Mouse (Mus musculus) frontal cortex, adult 2 months (tissue): Measurements from ENCODE around the gene Golga4. TPM values are rescaled to one million over a fixed set of nuclear protein-coding genes. Genes with fewer than 3 reads are reported as not detected.

Experiments
- DNase-seq, 2 experiments: peaks; one replicate each; pipeline ENCODE4 v3.0.0; 2022; ENCODE audit warnings: low spot score in 1 of 2; ENCODE audit errors: extremely low spot score in 1 of 2
- polyA plus RNA-seq: library from polyadenylated mRNA; depleted of rRNA; stranded (reverse); fragments of >200 nt; gene quantifications from 2 replicates; pipeline ENCODE4 v1.2.3, GENCODE M21; 2012

Golga4 gene
- polyA plus RNA-seq, 1 experiment = 70.4 TPM

GRCm38 (mm10) chr9:118520858-118521257 is 14.8 kb downstream of the Golga4 start:
- DNase-seq = no peak

- DNase-seq = no peak
Measured at GRCm38 (mm10) chr9:118521659-118522058, 15.6 kb downstream of the Golga4 start.

GRCm38 (mm10) chr9:118523738-118524137 is 17.7 kb downstream of the Golga4 start:
- no peak for DNase-seq

GRCm38 (mm10) chr9:118527056-118527455 is 21.0 kb downstream of the Golga4 start:
- no peak for DNase-seq

- DNase-seq = no peak
Measured at GRCm38 (mm10) chr9:118529783-118530182, 23.7 kb downstream of the Golga4 start.

- DNase-seq = no peak
Measured at GRCm38 (mm10) chr9:118530679-118531078, 24.6 kb downstream of the Golga4 start.

GRCm38 (mm10) chr9:118532516-118533205 is 26.6 kb downstream of the Golga4 start:
- no peak for DNase-seq

GRCm38 (mm10) chr9:118536946-118537345 is 30.9 kb downstream of the Golga4 start:
- no peak for DNase-seq

GRCm38 (mm10) chr9:118537463-118538339 is 31.6 kb downstream of the Golga4 start:
- no peak for DNase-seq

- DNase-seq = no peak
Measured at GRCm38 (mm10) chr9:118541851-118542250, 35.8 kb downstream of the Golga4 start.

- no peak for DNase-seq
Measured at GRCm38 (mm10) chr9:118545146-118545545, 39.1 kb downstream of the Golga4 start.

GRCm38 (mm10) chr9:118548651-118549050 is 42.6 kb downstream of the Golga4 start:
- no peak for DNase-seq

- peak; percentile 55 to 66 for DNase-seq
Measured at GRCm38 (mm10) chr9:118556951-118557780, 51.1 kb downstream of the Golga4 start.

GRCm38 (mm10) chr9:118563356-118563755 is 57.3 kb downstream of the Golga4 start:
- DNase-seq = no peak

- DNase-seq = no peak
Measured at GRCm38 (mm10) chr9:118563866-118564265, 57.8 kb downstream of the Golga4 start.

GRCm38 (mm10) chr9:118564696-118565095 is 58.6 kb downstream of the Golga4 start:
- no peak for DNase-seq

- peak in 1 of 2 experiments; percentile 41 for DNase-seq
Measured at GRCm38 (mm10) chr9:118569328-118569727, 63.3 kb downstream of the Golga4 start.

- no peak for DNase-seq
Measured at GRCm38 (mm10) chr9:118570865-118571264, 64.8 kb downstream of the Golga4 start.

GRCm38 (mm10) chr9:118571701-118572100 is 65.6 kb downstream of the Golga4 start:
- DNase-seq = no peak

- DNase-seq = peak in 1 of 2 experiments; percentile 31
Measured at GRCm38 (mm10) chr9:118574911-118575310, 68.8 kb downstream of the Golga4 start.

GRCm38 (mm10) chr9:118580371-118580770 is 74.3 kb downstream of the Golga4 start:
- DNase-seq = no peak
